Comparison of ENCODE assay signal across 8 mouse cellular contexts in genomic region chr9:107632478-107632877, GRCm38 (mm10). TPM values are rescaled to one million over a fixed set of nuclear protein-coding genes. Genes with fewer than 3 reads are reported as not detected.
DNase-seq lines count a peak whose midpoint lies in the region; ATAC-seq and TF ChIP-seq lines count a peak whose summit lies in the region.

No protein-coding gene starts in this region.

- peak overlapping the region; percentile 90 for H3K9ac ChIP-seq in embryonic facial prominence, embryonic 11.5 days (replicated peaks; ENCODE audit: low read length)
- peak overlapping the region; percentile 93 for H3K9ac ChIP-seq in liver, adult 2 months (ENCODE audit: low read depth, low read length)
- H3K9ac ChIP-seq in midbrain, postnatal 0 days (replicated peaks; ENCODE audit: low read length, poor library complexity, severe bottlenecking): peak overlapping the region; percentile 87

- H3K4me3 ChIP-seq in embryonic facial prominence, embryonic 11.5 days (ENCODE audit: low read depth, low read length): peak overlapping the region; percentile 89
- H3K4me3 ChIP-seq in liver, adult 2 months (ENCODE audit: insufficient read depth, low read depth, low read length): peak overlapping the region; percentile 79
- H3K4me3 ChIP-seq in midbrain, postnatal 0 days (ENCODE audit: low read depth, low read length): peak overlapping the region; percentile 80

- WGBS in embryonic facial prominence, embryonic 11.5 days: 77% methylated on average over 6 of the region's 6 CpGs
- WGBS in liver, adult 2 months: 41% methylated on average over 6 of the region's 6 CpGs
- WGBS in midbrain, postnatal 0 days: 13% methylated on average over 6 of the region's 6 CpGs

- no peaks in the 10 kb centered on the region for H3K27me3 ChIP-seq in embryonic facial prominence, embryonic 11.5 days (ENCODE audit: control insufficient read depth, insufficient read depth, low read length)
- H3K27me3 ChIP-seq in liver, adult 2 months (ENCODE audit: control insufficient read depth, insufficient read depth, low read length): no peaks in the 10 kb centered on the region
- H3K27me3 ChIP-seq in midbrain, postnatal 0 days (ENCODE audit: insufficient read depth, low read length): no peaks in the 10 kb centered on the region

- H3K9me3 ChIP-seq in embryonic facial prominence, embryonic 11.5 days (replicated peaks; ENCODE audit: control insufficient read depth, low read length): no peaks in the 10 kb centered on the region
- H3K9me3 ChIP-seq in midbrain, postnatal 0 days (ENCODE audit: low read length): no peaks in the 10 kb centered on the region

- peak overlapping the region; percentile 97 for H3K4me2 ChIP-seq in embryonic facial prominence, embryonic 11.5 days (ENCODE audit: low read depth, low read length)
- peak overlapping the region; percentile 98 for H3K4me2 ChIP-seq in midbrain, postnatal 0 days (ENCODE audit: low read depth, low read length, poor library complexity, severe bottlenecking)

- peaks cover 39% of the 10 kb centered on the region for H3K4me1 ChIP-seq in embryonic facial prominence, embryonic 11.5 days (ENCODE audit: control insufficient read depth, insufficient read depth, low read length)
- H3K4me1 ChIP-seq in liver, adult 2 months (ENCODE audit: control insufficient read depth, insufficient read depth, low read length): peaks cover 16% of the 10 kb centered on the region; the same call in 1 of the 2 replicates
- peaks cover 49% of the 10 kb centered on the region for H3K4me1 ChIP-seq in midbrain, postnatal 0 days (ENCODE audit: insufficient read depth, low read length)

- H3K36me3 ChIP-seq in embryonic facial prominence, embryonic 11.5 days (replicated peaks; ENCODE audit: control insufficient read depth, insufficient read depth, low read depth, low read length): no peaks in the 10 kb centered on the region
- no peaks in the 10 kb centered on the region for H3K36me3 ChIP-seq in liver, adult 2 months (ENCODE audit: control insufficient read depth, insufficient read depth, low read length)
- no peaks in the 10 kb centered on the region for H3K36me3 ChIP-seq in midbrain, postnatal 0 days (ENCODE audit: insufficient read depth, low read length)

- intact Hi-C loops in heart, postnatal 36 days (cut with DNase I): loop anchor here (2.0 to 5.0 kb wide), 2 partner anchors 20 to 65 kb away; partner anchors contain the start of gene Hyal2

- TF ChIP-seq POLR2A in liver, adult 2 months (IDR thresholded peaks at IDR 0.05; ENCODE audit: extremely low read depth, insufficient read depth, low read length): no peak

- peaks cover 54% of the 10 kb centered on the region for H3K79me2 ChIP-seq in liver, adult 2 months (ENCODE audit: control insufficient read depth, insufficient read depth, low read length)

- no peak for TF ChIP-seq CTCF in liver, adult 2 months (IDR thresholded peaks at IDR 0.05; ENCODE audit: low read depth, low read length)
- TF ChIP-seq CTCF in midbrain, postnatal 0 days (IDR thresholded peaks at IDR 0.05): no peak

- ATAC-seq in embryonic facial prominence, embryonic 11.5 days (replicated peaks; ENCODE audit: insufficient number of reproducible peaks, low FRiP score, low TSS enrichment, low read depth): no peak
- ATAC-seq in midbrain, postnatal 0 days (ENCODE audit: low FRiP score): no peak

- peak; percentile 67 to 79 for DNase-seq in adrenal gland, adult (ENCODE audit: inconsistent age in 2 of 2, low spot score in 1 of 2)
- no peak for DNase-seq in adrenal gland, postnatal 4 days (ENCODE audit: low spot score in 2 of 2)
- peak; percentile 76 for DNase-seq in 3134 (ENCODE audit: extremely low read depth, insufficient read length, low spot score)
- DNase-seq in embryonic facial prominence, embryonic 11.5 days (ENCODE audit: low spot score): no peak
- DNase-seq in heart, postnatal 36 days: peak; percentile 58 to 69
- no peak for DNase-seq in liver, adult 2 months (ENCODE audit: extremely low read depth, low read depth, low spot score)
- DNase-seq in midbrain, postnatal 0 days (ENCODE audit: low spot score): peak; percentile 68
- DNase-seq in frontal cortex, postnatal 25 days (ENCODE audit: low spot score in 2 of 2): no peak

- no peak overlapping the region for H3K27ac ChIP-seq in embryonic facial prominence, embryonic 11.5 days (replicated peaks; ENCODE audit: low read depth, low read length)
- H3K27ac ChIP-seq in liver, adult 2 months (replicated peaks; ENCODE audit: insufficient read depth, low read depth, low read length): peak overlapping the region; percentile 70
- H3K27ac ChIP-seq in midbrain, postnatal 0 days (ENCODE audit: low read depth, low read length): peak overlapping the region; percentile 95

RNA-seq across cellular contexts. Expression of gene Gnai2, which starts 2.7 kb away (rescaled TPM):
- 100 to 1,000 TPM; 345 to 390 TPM for total RNA-seq in adrenal gland, postnatal 4 days (2021)
- polyA plus RNA-seq in embryonic facial prominence, embryonic 11.5 days (2014; fragmentation: Nextera tagmentation; extraction: Ambion mirVana): 369 and 379 TPM in 2 replicates
- total RNA-seq in heart, postnatal 36 days (2021): 100 to 1,000 TPM; 248 to 259 TPM
- 31.6 and 44.8 TPM in 2 replicates for total RNA-seq in liver, adult 2 months (2014; rRNA removed)
- 117 and 122 TPM in 2 replicates for polyA plus RNA-seq in liver, adult 2 months (2012; rRNA removed)
- 224 and 241 TPM in 2 replicates for total RNA-seq in midbrain, postnatal 0 days (2014; rRNA removed)
- polyA plus RNA-seq in midbrain, postnatal 0 days (2015; fragmentation: Nextera tagmentation; extraction: Ambion mirVana): 260 and 264 TPM in 2 replicates

RNA-seq across cellular contexts. Expression of gene Sema3b, which starts 23.4 kb away (rescaled TPM):
- 10 to 100 TPM; 16.9 to 19.4 TPM for total RNA-seq in adrenal gland, postnatal 4 days (2021)
- polyA plus RNA-seq in embryonic facial prominence, embryonic 11.5 days (2014; fragmentation: Nextera tagmentation; extraction: Ambion mirVana): 1.1 and 1.3 TPM in 2 replicates
- total RNA-seq in heart, postnatal 36 days (2021): 10 to 100 TPM; 18.5 to 22.0 TPM
- total RNA-seq in liver, adult 2 months (2014; rRNA removed): 0.13 and 0.37 TPM in 2 replicates
- polyA plus RNA-seq in liver, adult 2 months (2012; rRNA removed): 0.68 and 0.83 TPM in 2 replicates
- total RNA-seq in midbrain, postnatal 0 days (2014; rRNA removed): 5.7 and 16.7 TPM in 2 replicates
- polyA plus RNA-seq in midbrain, postnatal 0 days (2015; fragmentation: Nextera tagmentation; extraction: Ambion mirVana): 4.0 and 5.1 TPM in 2 replicates

RNA-seq across cellular contexts. Expression of gene Slc38a3, which starts 36.9 kb away (rescaled TPM):
- 10 to 100 TPM; 10.1 to 37.4 TPM for total RNA-seq in adrenal gland, postnatal 4 days (2021)
- polyA plus RNA-seq in embryonic facial prominence, embryonic 11.5 days (2014; fragmentation: Nextera tagmentation; extraction: Ambion mirVana): 7.0 and 7.6 TPM in 2 replicates
- total RNA-seq in heart, postnatal 36 days (2021): 10 to 100 TPM; 66.0 to 80.3 TPM
- total RNA-seq in liver, adult 2 months (2014; rRNA removed): 982 and 1,378 TPM in 2 replicates
- 3,567 and 4,585 TPM in 2 replicates for polyA plus RNA-seq in liver, adult 2 months (2012; rRNA removed)
- total RNA-seq in midbrain, postnatal 0 days (2014; rRNA removed): 70.0 and 94.5 TPM in 2 replicates
- polyA plus RNA-seq in midbrain, postnatal 0 days (2015; fragmentation: Nextera tagmentation; extraction: Ambion mirVana): 37.6 and 44.6 TPM in 2 replicates

RNA-seq across cellular contexts. Expression of gene Ifrd2, which starts 45.0 kb away (rescaled TPM):
- total RNA-seq in adrenal gland, postnatal 4 days (2021): 10 to 100 TPM; 40.9 to 41.4 TPM
- polyA plus RNA-seq in embryonic facial prominence, embryonic 11.5 days (2014; fragmentation: Nextera tagmentation; extraction: Ambion mirVana): 42.3 and 42.9 TPM in 2 replicates
- 10 to 100 TPM; 48.4 to 51.2 TPM for total RNA-seq in heart, postnatal 36 days (2021)
- total RNA-seq in liver, adult 2 months (2014; rRNA removed): 21.5 and 32.2 TPM in 2 replicates
- 54.6 and 56.2 TPM in 2 replicates for polyA plus RNA-seq in liver, adult 2 months (2012; rRNA removed)
- total RNA-seq in midbrain, postnatal 0 days (2014; rRNA removed): 8.4 and 8.9 TPM in 2 replicates
- 6.5 and 7.5 TPM in 2 replicates for polyA plus RNA-seq in midbrain, postnatal 0 days (2015; fragmentation: Nextera tagmentation; extraction: Ambion mirVana)

RNA-seq across cellular contexts. Expression of gene Gnat1, which starts 47.0 kb away (rescaled TPM):
- 1 to 10 TPM in 1 of 2 experiments, under 1 TPM in 1; 0.73 to 1.6 TPM for total RNA-seq in adrenal gland, postnatal 4 days (2021)
- 1.4 TPM in 1 of 2 replicates, not detected in the other for polyA plus RNA-seq in embryonic facial prominence, embryonic 11.5 days (2014; fragmentation: Nextera tagmentation; extraction: Ambion mirVana)
- total RNA-seq in heart, postnatal 36 days (2021): not detected
- total RNA-seq in liver, adult 2 months (2014; rRNA removed): 3.2 and 6.3 TPM in 2 replicates
- 5.5 and 7.1 TPM in 2 replicates for polyA plus RNA-seq in liver, adult 2 months (2012; rRNA removed)
- 0.52 and 0.55 TPM in 2 replicates for total RNA-seq in midbrain, postnatal 0 days (2014; rRNA removed)
- polyA plus RNA-seq in midbrain, postnatal 0 days (2015; fragmentation: Nextera tagmentation; extraction: Ambion mirVana): 2.3 and 2.6 TPM in 2 replicates

Comparison
In these comparisons a context has a peak if more than half of its experiments do, and no peak if none do; other contexts are left out.
1. DNase-seq: peak in adrenal gland, adult (2 of 2), 3134 (single experiment), heart, postnatal 36 days (2 of 2) and midbrain, postnatal 0 days (single experiment); none in adrenal gland, postnatal 4 days (0 of 2), embryonic facial prominence, embryonic 11.5 days (single experiment), liver, adult 2 months (single experiment) and frontal cortex, postnatal 25 days (0 of 2).
2. RNA of gene Slc38a3, which starts 36.9 kb away (total RNA-seq): 982 to 1,378 TPM in liver, adult 2 months; 70.0 to 94.5 TPM in midbrain, postnatal 0 days, 66.0 to 80.3 TPM in heart, postnatal 36 days and 10.1 to 37.4 TPM in adrenal gland, postnatal 4 days; every median in the first group is over 10 times any median in the second.
3. Peak in every context shown above with its lines, with median percentiles within 50 percentile points of each other: H3K4me3 ChIP-seq and H3K9ac ChIP-seq.